Mouse (Mus musculus) frontal cortex, adult (tissue): ENCODE data around the gene Afdn.
"Not testable (repeated sequence)": the region's sequence is repeated elsewhere in the genome, so short reads cannot be mapped to it uniquely, and the experiment has no call there.

Source experiments
- ATAC-seq: cut with Nextera tagmentation; 2 replicates; pipeline ENCODE4 v1.9.2; 2017; ENCODE audit warnings: mild to moderate bottlenecking, moderate library complexity, mixed read lengths; ENCODE audit not compliant: low TSS enrichment

Gene Afdn

DNA sequence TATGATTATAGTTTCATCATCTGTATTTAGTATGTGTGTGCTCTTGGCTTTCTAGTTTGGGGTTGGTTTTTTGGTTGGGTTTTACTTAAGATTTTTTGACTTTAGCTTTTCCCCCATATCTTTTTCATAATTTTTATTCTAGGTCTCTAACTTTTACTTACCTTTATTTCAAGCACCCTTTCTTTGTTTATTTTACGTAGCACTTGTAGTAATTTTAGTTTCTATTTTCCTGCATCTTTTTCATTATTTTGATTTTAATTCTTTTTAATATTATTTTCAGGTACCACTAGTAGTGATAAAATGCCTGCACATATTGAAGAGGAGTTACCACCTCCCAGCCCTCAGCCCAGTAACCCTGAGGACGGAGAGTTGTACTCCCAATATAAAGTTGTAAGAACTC is 187.7 kb downstream of the Afdn start, which contains the start of gene Gm7168:
TSS of gene Gm7168 (plus strand) at position 301 of the 400 bp plus-strand sequence.
- not testable (repeated sequence) for ATAC-seq

DNA sequence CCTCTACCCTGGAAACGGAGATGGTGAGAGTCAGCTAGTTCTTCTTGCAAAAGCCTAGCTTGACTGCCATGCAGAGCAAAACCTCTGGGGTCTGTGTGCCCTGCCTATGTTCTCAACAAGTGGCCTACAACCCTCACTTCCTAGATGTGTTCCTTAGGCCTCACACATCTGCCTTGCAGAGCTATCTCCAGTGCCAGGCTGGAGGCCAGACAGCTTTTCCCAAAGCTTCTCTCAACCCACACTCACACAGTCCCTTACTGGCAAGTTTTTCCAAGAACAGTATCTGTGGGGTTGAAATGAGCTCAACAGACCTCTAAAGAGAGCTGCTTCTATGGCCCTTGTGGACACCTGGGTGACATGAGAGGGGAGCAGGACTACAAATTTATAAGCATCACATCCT is 191.2 kb downstream of the Afdn start:
- ATAC-seq = peak; percentile 65; the same call in 1 of the 2 replicates
